ENCODE assay signal across 12 mouse cellular contexts in the genomic region with DNA sequence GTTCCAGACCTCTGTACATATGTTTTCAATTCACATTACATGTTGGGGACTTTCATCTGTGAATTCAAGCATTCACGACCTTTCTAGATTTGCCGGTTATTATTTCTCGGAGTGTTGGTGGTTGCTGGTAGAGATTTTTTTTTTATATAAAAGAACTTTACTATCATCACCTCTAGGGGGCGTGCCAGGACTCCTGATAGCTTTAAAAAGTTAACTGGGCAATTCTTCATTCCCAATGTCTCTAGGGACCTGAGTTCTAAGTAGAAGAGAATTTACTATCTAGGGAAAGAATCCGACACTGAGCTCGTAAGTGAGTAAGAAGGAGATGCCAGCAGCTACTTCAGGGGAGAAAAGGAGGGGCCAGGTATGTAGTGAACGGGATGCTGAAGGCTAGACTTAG.
DNase-seq lines count a peak whose midpoint lies in the region; ATAC-seq and TF ChIP-seq lines count a peak whose summit lies in the region.
"Had no signal": no experiment of that assay in that cellular context is flagged by ENCODE, and none has a peak within 500 bp of the region (broad histone marks: within the 10 kb centered on the region; RNA-seq: fewer than 3 reads in every experiment).

No protein-coding gene starts in this region.

- peak; percentile 56 for DNase-seq in hindbrain, postnatal 0 days (ENCODE audit: low spot score)
- DNase-seq in midbrain, postnatal 0 days (ENCODE audit: low spot score) = peak; percentile 54
- DNase-seq in embryo, embryonic 11 days = peak; percentile 32
- peak; percentile 52 for DNase-seq in right cerebral cortex, postnatal 4 days
- no peak for DNase-seq in thymus, postnatal 14 days
- no peak for DNase-seq in spleen, adult 12 weeks (ENCODE audit: low spot score)
- DNase-seq: cerebellum, adult 9-11 months; forebrain, postnatal 0 days had no signal

- 74% methylated on average over 7 of the region's 7 CpGs for WGBS in hindbrain, postnatal 0 days
- WGBS in hindbrain, embryonic 13.5 days = 75% methylated on average over 7 of the region's 7 CpGs
- WGBS in midbrain, postnatal 0 days = 78% methylated on average over 7 of the region's 7 CpGs
- WGBS in midbrain, embryonic 15.5 days = 77% methylated on average over 7 of the region's 7 CpGs

- no peaks in the 10 kb centered on the region for H3K36me3 ChIP-seq in hindbrain, postnatal 0 days (ENCODE audit: insufficient read depth, low read length)
- H3K36me3 ChIP-seq in hindbrain, embryonic 13.5 days = no peaks in the 10 kb centered on the region
- no peaks in the 10 kb centered on the region for H3K36me3 ChIP-seq in midbrain, postnatal 0 days (ENCODE audit: insufficient read depth, low read length)
- H3K36me3 ChIP-seq in midbrain, embryonic 15.5 days (replicated peaks) = no peaks in the 10 kb centered on the region
- H3K36me3 ChIP-seq: limb, embryonic 13.5 days; midbrain, embryonic 10.5 days had no signal

- no peak overlapping the region for H3K4me2 ChIP-seq in hindbrain, postnatal 0 days (ENCODE audit: low read depth, low read length)
- H3K4me2 ChIP-seq in hindbrain, embryonic 13.5 days = no peak overlapping the region
- no peak overlapping the region for H3K4me2 ChIP-seq in midbrain, postnatal 0 days (ENCODE audit: low read depth, low read length, poor library complexity, severe bottlenecking)
- no peak overlapping the region for H3K4me2 ChIP-seq in midbrain, embryonic 15.5 days
- H3K4me2 ChIP-seq: limb, embryonic 13.5 days had no signal

- H3K9ac ChIP-seq in hindbrain, postnatal 0 days (replicated peaks; ENCODE audit: low read length) = no peak overlapping the region
- no peak overlapping the region for H3K9ac ChIP-seq in hindbrain, embryonic 13.5 days
- H3K9ac ChIP-seq in midbrain, postnatal 0 days (replicated peaks; ENCODE audit: low read length, poor library complexity, severe bottlenecking) = no peak overlapping the region
- no peak overlapping the region for H3K9ac ChIP-seq in midbrain, embryonic 15.5 days
- H3K9ac ChIP-seq: forebrain, postnatal 0 days; limb, embryonic 13.5 days had no signal

- no peaks in the 10 kb centered on the region for H3K9me3 ChIP-seq in hindbrain, postnatal 0 days (ENCODE audit: low read length)
- no peaks in the 10 kb centered on the region for H3K9me3 ChIP-seq in hindbrain, embryonic 13.5 days
- no peaks in the 10 kb centered on the region for H3K9me3 ChIP-seq in midbrain, postnatal 0 days (ENCODE audit: low read length)
- no peaks in the 10 kb centered on the region for H3K9me3 ChIP-seq in midbrain, embryonic 15.5 days
- H3K9me3 ChIP-seq: limb, embryonic 13.5 days; midbrain, embryonic 10.5 days had no signal

- no peak for ATAC-seq in hindbrain, postnatal 0 days
- no peak for ATAC-seq in hindbrain, embryonic 13.5 days (ENCODE audit: low FRiP score)
- no peak for ATAC-seq in midbrain, postnatal 0 days (ENCODE audit: low FRiP score)
- no peak for ATAC-seq in midbrain, embryonic 15.5 days (replicated peaks)
- ATAC-seq: forebrain, postnatal 0 days had no signal

- no peaks in the 10 kb centered on the region for H3K27me3 ChIP-seq in hindbrain, postnatal 0 days (ENCODE audit: insufficient read depth, low read length)
- no peaks in the 10 kb centered on the region for H3K27me3 ChIP-seq in hindbrain, embryonic 13.5 days
- no peaks in the 10 kb centered on the region for H3K27me3 ChIP-seq in midbrain, postnatal 0 days (ENCODE audit: insufficient read depth, low read length)
- H3K27me3 ChIP-seq in midbrain, embryonic 15.5 days (replicated peaks) = no peaks in the 10 kb centered on the region

- 0 out of 2 replicates have a peak, but pooled peaks have one; percentile 16 for TF ChIP-seq CTCF in hindbrain, postnatal 0 days (IDR thresholded peaks at IDR 0.05; ENCODE audit: low read depth)
- TF ChIP-seq CTCF in midbrain, postnatal 0 days (IDR thresholded peaks at IDR 0.05) = peak; percentile 22; the same call in 1 of the 2 replicates

- H3K27ac ChIP-seq in hindbrain, postnatal 0 days = no peak overlapping the region
- H3K27ac ChIP-seq in hindbrain, embryonic 13.5 days = no peak overlapping the region
- no peak overlapping the region for H3K27ac ChIP-seq in midbrain, postnatal 0 days (ENCODE audit: low read depth, low read length)
- H3K27ac ChIP-seq in midbrain, embryonic 15.5 days = no peak overlapping the region
- H3K27ac ChIP-seq: limb, embryonic 13.5 days; midbrain, embryonic 10.5 days had no signal

- no peak overlapping the region for H3K4me3 ChIP-seq in hindbrain, postnatal 0 days (ENCODE audit: low read length)
- H3K4me3 ChIP-seq in hindbrain, embryonic 13.5 days = no peak overlapping the region
- no peak overlapping the region for H3K4me3 ChIP-seq in midbrain, postnatal 0 days (ENCODE audit: low read depth, low read length)
- H3K4me3 ChIP-seq in midbrain, embryonic 15.5 days = no peak overlapping the region
- H3K4me3 ChIP-seq: limb, embryonic 13.5 days; midbrain, embryonic 10.5 days had no signal

- H3K4me1 ChIP-seq in hindbrain, postnatal 0 days (ENCODE audit: insufficient read depth, low read length) = no peaks in the 10 kb centered on the region
- H3K4me1 ChIP-seq in hindbrain, embryonic 13.5 days (replicated peaks) = no peaks in the 10 kb centered on the region
- H3K4me1 ChIP-seq in midbrain, postnatal 0 days (ENCODE audit: insufficient read depth, low read length) = no peaks in the 10 kb centered on the region
- H3K4me1 ChIP-seq in midbrain, embryonic 15.5 days = no peaks in the 10 kb centered on the region
- H3K4me1 ChIP-seq: limb, embryonic 13.5 days; midbrain, embryonic 10.5 days had no signal

Comparison
In these comparisons a context has a peak if more than half of its experiments do, and no peak if none do; other contexts are left out.
1. DNase-seq: peak in hindbrain, postnatal 0 days (single experiment), midbrain, postnatal 0 days (single experiment), embryo, embryonic 11 days (single experiment) and right cerebral cortex, postnatal 4 days (single experiment); none in thymus, postnatal 14 days (single experiment) and spleen, adult 12 weeks (single experiment).